Mouse (Mus musculus): ENCODE measurements around the gene Steap2.

GRCm38 (mm10) chr5:5686973-5687372 is 7.4 kb downstream of the Steap2 start:
- TF ChIP-seq POLR2A (IDR thresholded peaks at IDR 0.05; ENCODE audit: insufficient read depth, low read length), result no peak
- no peak for TF ChIP-seq CTCF (IDR thresholded peaks at IDR 0.05; ENCODE audit: low read depth, low read length)
